Mouse (Mus musculus): ENCODE measurements around the gene Eif2s2.
A peak's percentile ranks its signal among the peaks of the same experiment; 100 is the strongest.
"Not testable (repeated sequence)": the region's sequence is repeated elsewhere in the genome, so short reads cannot be mapped to it uniquely, and the experiment has no call there.

Gene Eif2s2

DNA sequence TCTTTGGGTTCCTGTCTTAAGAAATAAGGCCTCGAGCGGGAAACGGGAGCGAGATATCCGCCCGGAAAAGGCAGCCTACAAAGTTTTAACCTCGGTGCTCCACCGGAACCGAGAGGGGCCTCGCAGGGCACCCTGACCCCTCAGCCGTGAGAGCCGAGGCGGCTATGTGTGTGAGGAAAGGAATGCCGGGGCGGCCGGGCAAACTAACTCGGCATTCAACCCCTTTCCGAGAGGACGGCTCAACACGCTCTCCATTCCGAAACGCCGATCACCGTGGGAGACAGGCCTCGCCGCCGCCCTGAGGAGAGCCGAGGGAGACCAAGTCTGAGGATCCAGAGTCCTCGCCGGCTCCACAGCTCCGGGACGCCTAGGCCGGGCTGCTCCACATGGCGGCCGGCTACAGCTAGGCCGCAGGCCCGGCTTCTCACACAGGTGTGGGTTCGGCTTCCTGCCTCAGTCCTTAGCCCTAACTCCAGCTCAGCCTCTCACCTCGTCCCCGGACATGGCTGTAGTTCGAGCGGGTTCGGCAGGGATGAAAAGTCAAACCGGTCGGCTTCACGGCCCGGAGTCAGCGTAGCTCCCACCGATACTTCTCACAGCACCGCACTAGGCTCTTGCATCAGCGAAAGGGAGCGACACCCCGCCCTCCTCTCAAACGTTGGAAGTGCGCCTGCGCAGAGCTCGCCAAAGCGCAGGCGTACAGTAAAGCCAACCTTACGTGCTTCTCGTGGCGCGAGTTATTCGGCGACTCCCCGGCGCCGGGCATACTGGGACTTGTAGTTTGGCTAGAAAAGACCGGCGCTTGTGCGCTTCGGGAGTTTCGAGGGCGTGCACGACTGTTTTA is at the start of gene Eif2s2:
TSS of gene Eif2s2 (minus strand) at position 735 of the 844 bp plus-strand sequence.
- peak; percentile 97 for DNase-seq

DNA sequence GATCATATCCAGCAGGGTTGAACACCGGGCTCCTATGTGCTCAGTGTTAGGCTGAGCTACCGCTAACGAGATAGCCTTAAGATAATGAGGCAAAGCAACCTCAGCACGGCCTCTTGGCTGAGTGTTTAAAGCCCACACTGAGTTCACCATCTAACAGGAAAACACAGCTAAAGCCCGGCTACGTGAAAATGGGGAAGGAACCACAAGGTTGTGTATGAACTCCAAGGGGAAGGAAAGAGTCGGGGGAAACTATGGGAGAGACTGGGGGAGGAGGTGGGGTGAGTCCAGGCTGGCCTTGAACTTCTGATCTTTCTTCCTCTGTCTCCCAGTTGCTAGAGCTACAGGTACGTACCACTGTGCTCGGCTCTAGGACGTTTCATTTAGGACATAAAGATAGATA is 49.2 kb upstream of the Eif2s2 start:
- DNase-seq: no peak

DNA sequence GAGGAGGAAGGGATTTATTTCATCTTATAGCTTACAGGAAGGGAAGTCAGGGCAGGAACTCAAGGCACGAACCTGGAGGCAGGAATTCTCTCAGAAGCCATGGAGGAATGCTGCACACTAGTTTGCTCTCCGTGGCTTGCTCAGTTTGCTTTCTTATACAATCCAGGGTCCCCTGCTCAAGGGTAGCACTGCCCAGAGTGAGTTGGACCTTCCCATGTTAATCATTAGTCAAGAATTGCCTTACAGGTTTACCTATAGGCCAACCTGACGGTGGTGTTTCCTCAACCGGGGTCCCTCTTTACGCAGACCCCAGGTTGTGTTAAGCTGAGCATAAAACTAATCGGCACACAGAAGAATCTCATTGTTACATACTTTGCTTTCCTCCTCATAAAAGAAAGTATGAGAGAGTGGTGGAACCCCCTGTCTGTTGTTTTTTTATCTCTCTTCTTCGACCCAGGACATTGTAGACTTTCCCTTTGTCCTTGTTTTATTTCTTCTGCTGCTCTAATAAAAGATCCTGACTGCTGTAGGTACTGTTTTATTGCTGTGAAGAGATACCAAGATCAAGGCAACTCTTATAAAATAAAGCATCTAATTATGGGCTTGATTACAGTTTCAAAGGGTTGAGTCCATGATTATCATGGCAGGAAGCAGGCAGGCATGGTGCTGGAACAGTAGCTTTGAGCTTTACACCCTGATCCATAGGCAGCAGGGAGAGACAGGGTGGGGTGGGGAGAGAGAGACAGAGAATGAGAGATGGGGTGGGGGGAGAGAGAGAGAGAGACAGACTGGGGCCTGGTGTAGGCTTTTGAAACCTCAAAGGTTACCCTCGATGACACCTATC is 45.0 kb upstream of the Eif2s2 start:
- no peak for DNase-seq

DNA sequence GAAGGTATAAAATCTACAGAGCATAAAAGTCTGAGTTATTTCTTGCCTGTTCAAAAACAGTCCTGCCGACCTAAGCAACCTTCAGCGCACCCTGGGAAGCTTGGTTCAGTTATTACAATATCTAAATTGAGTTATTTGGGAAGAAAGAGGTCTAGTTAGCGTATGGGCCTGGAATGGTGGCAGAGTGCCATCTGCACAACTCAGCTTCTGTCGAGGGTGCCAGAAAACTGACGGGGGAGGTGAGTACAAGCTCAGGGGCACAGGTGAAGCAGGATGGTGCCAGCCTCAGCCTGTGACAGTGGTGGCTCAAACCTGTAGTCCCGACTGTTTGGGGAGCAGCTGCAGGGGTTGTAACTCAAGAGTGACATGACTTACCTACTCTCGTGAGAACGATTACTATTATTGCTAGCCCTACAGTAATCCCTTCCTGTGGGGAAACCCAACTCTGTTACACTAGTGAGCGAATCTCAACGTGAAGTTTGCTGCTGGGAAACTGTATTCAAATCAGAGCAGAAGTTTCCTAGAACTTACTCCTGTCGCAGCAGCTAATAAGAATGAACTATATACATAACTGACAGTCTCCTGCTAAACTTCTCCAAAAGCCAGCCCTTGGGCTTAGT is 43.9 kb upstream of the Eif2s2 start:
- no peak for DNase-seq

DNA sequence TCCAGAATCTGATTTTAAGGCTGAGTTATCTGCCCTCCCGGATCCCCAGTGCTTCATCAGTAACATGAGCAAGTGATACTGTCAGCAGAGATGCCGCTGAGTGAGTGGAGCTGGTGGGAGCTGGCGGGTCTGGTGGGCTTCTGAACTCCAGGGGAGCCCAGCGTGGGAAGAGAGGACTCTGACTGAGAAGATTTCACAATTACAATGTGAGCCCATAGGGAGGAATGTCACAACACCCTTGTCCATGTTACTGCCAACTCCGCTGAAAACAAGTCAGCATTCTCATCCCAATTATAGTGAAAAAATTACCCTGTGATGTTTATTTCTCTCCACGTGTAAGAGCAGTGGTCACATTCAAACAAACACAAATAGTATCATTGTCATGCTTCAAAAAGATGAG is 43.4 kb upstream of the Eif2s2 start:
- DNase-seq: no peak

DNA sequence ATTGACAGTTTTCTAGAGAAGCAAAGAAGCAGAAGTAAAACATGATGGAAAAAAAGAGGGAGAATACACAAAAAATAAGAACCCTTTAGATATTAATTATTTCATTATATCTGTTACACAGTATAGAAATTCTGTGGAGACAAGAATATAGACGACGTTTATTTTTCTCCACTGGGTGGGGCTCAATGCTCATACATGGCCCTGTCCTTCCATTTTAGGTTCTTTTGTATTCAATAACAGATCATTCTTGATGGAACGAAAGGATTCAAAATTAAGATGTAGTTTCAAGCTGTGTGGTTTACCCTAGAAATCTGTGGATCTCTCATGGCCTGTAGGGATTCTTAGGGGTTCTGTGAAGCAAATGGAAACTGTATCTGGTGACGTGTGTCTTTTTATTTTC is 41.1 kb upstream of the Eif2s2 start:
- no peak for DNase-seq

DNA sequence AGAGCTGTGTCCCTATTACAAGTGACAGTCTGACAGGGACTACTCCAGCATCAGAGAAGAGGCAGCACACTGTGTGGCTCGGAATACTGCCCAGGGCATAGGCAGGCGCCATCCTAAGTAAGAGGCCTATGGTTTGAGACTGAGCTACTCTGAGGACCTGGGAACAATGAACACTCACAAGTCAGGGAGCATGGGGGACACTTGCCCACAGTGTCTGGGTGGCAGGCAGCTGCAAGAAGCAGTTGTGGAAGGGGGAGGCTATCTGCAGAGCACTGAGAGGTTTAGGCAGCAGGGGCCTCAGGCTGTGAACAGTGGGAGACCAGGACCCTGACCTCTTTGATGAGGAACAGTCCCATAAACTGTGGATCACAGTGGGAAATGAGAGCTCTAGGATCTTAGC is 35.6 kb upstream of the Eif2s2 start:
- DNase-seq: no peak

DNA sequence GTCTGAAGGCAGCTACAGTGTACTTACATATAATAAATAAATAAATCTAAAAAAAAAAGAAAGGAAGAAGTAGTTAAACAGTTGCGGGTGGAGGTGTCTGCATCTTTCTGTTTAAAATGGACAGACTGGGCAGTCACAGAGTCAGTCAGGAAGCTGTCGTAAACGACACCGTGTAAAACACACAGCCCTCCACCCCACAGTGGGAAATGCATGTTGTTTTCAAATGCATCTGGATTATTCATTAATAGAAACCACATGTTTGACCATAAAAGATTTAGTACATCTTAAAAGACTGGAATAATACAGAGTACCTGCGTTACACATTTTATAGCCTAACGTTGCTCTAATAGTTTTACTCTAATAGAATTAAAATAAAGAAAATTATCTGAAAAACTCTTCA is 34.1 kb upstream of the Eif2s2 start:
- no peak for DNase-seq

DNA sequence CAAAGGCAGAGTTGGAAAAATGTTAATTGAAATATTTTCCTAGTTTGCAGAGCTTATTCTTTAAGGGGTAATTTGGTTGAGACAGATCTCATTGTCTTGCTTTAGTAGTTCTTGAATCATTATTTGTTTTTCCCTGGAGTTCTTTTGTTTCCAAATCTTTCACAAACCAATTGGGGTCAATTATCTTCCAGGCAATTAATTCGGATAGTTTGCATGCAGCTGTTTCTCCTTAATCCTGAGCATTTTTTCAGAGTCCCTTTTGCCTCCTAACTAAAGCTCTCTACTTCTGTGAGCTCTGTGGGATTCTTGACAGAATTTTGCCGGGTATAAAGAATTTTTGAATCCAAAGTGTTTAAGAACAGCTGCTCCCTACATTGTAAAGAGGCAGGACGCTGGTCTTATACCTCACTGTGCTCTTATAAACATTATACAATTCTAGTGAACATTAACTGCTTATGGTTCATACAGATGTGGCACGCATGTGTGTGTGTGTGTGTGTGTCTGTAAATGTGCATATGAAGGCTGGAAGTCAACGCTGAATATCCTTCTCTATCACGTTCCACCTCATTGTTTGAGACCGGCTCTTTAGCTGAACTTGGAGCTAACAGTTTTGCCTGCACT is 32.8 kb upstream of the Eif2s2 start:
- no peak for DNase-seq

DNA sequence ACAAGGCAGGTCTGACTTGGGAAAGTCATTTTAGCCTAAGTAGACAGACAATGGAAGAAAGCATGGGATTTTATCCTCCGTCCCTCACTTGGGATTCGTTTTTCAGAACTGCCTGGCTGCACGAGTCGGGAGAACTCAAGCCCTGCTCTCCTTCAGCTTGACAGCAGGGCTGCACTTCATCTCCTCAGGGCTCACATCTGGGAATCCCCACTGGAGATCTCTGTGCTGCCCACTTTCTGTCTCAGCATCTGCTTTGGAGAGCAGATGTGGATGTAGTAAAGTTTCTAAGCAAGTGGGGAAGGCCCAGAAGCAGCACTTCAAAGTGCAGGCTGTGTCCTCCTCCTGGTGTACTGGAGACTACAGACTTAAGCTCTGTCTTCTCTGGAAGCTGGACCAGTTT is 29.4 kb upstream of the Eif2s2 start:
- DNase-seq: not testable (repeated sequence)

DNA sequence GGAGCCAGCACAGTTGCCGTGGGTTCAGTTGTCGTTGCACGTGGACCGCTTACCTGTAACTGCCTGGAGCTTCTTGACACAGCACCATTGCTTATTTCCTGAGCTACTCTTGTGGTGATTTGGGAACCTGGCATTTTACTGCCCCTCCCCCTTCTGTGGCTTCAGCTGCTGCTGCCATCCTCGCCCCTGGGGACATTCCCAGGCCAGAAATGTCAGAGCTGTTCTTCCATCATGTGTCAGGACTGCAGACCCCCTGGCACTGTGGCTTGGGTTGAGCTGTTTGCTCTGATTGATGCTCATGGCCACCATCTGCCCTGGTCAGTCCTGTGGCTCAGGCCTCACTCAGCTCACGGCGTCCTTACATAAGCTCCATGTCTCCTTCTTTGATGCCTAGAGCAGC is 28.2 kb upstream of the Eif2s2 start:
- DNase-seq: no peak

DNA sequence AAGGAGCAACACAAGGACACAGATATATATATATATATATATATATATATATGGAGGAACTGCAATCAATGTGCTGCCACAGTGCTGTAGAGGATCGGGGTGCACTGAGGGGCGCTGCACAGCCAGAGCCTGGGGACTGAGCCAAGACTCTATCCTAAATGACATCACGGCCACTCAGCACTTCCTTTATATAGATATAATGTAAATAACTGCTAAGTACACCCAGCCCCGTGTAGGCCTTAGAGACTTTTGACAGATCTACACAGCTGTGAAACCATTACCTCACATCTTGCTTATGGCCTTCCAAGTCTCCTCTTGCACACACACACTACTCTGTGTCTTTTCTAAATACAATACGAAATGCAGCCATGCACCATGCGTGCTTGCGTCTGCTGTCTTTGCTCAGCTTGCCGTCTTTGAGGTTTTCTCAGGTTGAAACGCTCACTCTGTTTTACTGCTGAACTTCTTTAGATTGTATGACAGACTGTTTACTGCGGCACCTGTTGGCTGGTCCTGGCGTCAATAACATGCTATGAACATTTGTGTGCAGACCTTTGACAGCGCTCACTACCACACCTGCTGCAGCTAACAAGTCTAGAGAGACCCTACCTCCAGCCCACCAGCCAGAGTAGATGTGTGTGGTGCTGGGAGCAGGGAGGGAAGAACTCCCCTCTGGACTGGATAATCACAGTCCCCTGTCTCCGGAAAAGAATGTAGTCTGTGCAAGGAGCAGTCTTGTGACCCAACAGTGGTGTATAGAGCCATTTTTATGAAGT is 25.3 kb upstream of the Eif2s2 start:
- DNase-seq: no peak

DNA sequence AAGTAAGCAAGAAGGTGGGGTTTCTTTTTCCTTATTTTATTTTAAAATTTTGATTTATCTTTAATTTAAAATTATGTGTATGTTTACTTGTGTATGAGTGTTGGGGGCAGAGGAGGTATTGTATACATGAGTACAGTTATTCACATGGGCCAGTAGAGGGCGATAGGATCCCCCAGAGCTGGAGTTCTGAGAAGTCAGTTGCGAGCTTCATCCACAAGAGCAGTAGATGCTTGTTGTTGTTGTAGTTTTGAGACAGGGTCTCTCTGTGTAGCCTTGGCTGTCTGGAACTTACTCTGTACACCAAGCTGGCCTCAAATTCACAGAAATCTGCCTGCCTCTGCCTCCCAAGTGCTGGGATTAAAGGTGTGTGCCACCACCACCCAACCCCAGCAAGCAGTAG is 23.8 kb upstream of the Eif2s2 start:
- DNase-seq: no peak

DNA sequence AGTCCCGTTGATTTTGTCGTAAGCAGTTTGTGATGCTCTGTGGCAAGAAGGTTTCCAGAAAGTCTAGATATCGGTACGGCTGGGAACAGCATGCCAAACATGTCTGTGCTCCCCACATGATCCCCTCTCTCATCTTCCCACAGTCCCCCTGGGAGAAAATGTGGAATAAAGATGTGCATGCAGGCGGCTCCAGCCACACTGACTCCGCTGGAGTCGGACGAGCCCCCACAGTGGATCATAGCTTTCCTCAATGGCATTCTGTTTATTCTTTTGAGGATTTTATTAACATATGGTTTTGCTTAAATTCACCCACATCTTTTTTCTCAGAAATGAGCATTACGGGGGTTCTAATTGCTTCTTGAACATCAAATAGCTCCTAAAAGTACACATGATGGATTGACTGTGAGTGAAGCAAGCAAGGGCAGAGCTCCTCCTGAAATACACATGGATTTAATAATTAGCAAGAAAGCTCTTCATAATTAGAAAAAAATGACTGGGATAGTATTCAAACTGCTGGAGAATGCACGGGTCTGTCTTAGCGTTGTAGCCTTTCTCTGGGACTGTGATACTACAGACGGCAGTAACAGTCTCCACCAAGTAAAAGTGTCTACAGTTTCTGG is 23.3 kb upstream of the Eif2s2 start:
- no peak for DNase-seq

DNA sequence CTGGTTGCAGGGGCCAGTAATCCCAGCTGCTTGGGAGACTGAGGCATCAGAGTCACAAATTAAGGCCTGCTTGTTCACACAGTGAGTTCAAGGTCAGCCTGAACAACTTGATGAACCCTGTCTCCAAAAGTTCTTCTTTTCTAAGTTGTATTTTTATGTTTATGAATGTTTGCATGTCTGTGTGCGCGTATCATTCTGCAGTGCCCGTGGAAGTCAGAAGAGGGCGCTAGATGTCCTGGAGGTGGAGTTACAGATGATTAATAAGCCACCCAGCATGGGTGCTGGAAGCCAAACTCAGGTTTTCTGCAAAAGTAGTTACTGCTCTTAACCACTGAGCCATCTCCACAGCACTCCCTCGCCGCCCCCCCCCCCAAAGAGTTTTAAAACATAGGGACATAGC is 17.1 kb upstream of the Eif2s2 start:
- no peak for DNase-seq

DNA sequence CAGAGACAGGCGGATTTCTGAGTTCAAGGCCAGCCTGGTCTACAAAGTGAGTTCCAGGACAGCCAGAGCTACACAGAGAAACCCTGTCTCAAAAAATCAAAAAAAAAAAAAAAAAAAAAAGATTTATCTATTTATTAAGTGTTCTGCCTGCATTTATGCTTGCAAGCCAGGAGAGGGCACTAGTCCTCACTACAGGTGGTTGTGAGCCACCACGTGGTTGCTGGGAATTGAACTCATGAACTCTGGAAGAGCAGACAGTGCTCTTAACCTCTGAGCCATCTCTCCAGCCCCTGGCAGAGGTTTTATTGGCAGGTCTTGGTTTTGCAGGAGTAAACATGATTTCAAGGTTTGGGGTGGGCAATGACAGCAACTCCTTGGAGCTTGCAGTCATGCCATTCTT is 15.5 kb upstream of the Eif2s2 start:
- DNase-seq: not testable (repeated sequence)

DNA sequence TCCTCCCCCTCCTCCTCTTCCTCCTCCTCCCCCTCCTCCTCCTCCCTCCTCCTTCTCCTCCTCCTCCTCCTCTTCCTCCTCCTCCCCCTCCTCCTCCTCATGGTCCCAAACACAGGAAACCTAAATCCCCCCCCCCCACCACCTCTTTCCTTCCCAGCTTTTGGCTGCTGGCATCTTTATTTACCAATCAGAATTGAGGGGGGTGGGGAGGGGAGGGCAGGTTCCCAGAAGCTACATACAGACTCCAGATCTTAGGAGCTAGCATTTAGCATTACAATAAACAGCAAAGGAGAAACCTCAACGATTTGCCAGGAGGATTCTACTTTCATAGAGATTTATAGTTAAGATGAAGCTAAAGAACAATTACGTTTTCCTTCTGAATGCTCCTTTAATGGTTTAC is 13.1 kb upstream of the Eif2s2 start:
- DNase-seq: no peak

DNA sequence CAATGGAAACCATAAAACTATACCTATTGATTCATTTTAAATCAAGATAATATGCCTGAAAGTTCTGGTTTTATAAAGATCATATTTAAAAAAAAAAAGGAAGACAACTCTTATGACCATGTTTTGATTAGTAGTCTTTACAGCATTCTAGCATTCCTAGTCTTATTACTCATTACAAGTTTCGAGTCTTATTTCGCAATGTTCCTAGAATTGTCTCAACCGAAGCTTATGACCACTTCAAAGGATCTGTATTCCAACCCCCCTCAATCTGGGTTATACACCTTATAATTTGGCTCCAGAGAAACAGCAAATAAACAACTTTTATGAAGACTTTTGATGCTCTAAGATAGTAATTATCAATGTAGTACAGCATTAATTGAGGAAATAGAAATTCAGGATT is 9.4 kb upstream of the Eif2s2 start:
- DNase-seq: no peak

DNA sequence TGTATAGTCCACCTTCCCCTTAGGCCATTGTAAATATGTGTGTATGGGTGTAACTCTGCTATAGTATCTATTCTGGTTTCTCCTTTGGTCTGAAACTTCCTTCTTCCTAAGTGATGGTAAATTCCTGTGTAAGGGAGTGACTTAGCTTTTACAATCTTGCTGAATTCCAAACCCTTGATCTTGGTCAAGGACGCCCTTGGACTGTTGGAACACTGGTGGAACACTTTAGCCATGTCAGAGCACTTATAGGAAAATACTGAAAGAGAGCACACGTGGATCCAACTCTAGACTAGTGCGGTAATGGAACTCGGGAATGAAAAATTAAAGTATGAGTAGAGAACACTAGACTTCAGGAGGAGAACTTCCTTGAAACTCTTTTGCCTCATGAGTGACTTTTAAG is 6.7 kb upstream of the Eif2s2 start:
- not testable (repeated sequence) for DNase-seq

DNA sequence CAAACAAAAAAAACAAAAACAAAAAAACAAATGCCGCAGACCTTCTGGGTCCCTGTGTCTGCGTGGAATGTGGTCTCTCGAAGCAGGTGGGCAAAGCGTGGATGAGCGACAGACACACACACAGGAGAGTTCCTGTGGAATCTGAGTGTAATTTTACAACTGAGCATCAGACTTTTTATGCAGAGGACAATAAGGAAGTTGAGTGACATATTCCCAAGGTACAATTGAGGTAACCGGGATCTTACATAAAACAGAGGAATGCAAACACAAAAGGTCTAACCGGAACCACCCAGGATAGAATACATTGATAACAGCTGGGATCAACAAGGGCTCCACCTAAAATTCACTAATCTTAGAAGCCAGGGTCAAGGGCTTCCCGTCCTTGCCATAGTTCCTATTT is 6.3 kb upstream of the Eif2s2 start:
- not testable (repeated sequence) for DNase-seq

DNA sequence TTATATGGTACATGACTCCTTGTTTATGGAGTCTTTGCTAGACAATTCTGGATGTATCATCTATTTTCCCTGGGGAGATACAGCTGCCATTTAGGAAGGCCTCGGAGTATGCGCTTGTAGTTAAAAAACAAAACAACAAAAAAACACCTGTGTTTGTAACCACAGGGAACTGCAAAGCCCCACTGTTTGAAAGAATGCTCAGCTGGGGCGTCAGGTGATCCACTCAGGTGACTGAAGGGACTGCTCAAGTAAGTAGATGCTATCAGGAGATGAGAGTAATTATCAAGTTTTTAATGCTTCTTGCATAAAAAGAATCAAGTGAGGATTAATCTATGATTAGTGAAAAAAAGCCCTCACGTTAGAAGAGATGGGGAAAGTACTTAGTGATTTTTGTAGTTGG is 813 bp upstream of the Eif2s2 start:
- DNase-seq: no peak

DNA sequence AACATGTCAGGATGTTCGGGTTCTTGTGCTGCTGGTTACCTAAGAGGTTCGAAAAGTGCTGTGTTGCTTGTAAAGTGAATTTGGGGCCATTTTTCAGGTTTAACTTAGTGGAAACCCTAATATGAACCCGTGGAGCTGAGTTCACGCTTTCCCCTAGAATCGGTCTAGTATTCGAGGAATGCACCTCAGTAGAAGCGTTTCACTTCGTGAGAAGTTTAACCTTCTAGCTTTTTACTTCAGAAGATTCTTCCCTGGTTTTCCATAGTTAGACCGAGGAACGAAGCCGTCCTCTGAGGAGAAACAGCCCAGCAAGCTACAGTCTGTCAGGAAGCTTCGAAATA is 280 bp upstream of the Eif2s2 start:
- DNase-seq: no peak

All from kidney, adult 11 months (tissue).